Mouse (Mus musculus): ENCODE data around the gene Naa20.

- no peak for TF ChIP-seq FLI1 (IDR thresholded peaks at IDR 0.05; ENCODE audit: low read length)
- TF ChIP-seq GATA1 (IDR thresholded peaks at IDR 0.05; ENCODE audit: borderline replicate concordance, low read length): no peak
Observed at GRCm38 (mm10) chr2:145866695-145867449, 35.0 kb upstream of the Naa20 start.
